Mouse (Mus musculus) kidney, embryonic 16.5 days (tissue): ENCODE results near the gene Fam102a. TPM values are rescaled to one million over a fixed set of nuclear protein-coding genes. Genes with fewer than 3 reads are reported as not detected.
"Not testable (repeated sequence)": the region's sequence is repeated elsewhere in the genome, so short reads cannot be mapped to it uniquely, and the experiment has no call there.

Source experiments
- ATAC-seq: fragments of 200-750 bp; cut with Nextera tagmentation; 2 replicates; pipeline ENCODE4 v1.8.0; 2017; ENCODE audit warnings: moderate TSS enrichment; ENCODE audit not compliant: low FRiP score, low TSS enrichment
- H3K27ac ChIP-seq: fragments of 300-500 bp; sonication (generic); 2 replicates; pipeline ENCODE4 v1.5.1; 2014; ENCODE audit warnings: low read length
- H3K27me3 ChIP-seq: fragments of 300-500 bp; sonication (generic); 2 replicates; pipeline ENCODE4 v1.6.1; 2014; ENCODE audit warnings: low read length, control low read depth, mixed read lengths; ENCODE audit not compliant: insufficient read depth
- H3K36me3 ChIP-seq: fragments of 300-500 bp; sonication (generic); 2 replicates; pipeline ENCODE4 v1.6.1; 2014; ENCODE audit warnings: low read length, control low read depth, mixed read lengths; ENCODE audit not compliant: insufficient read depth
- H3K4me1 ChIP-seq: fragments of 300-500 bp; sonication (generic); 2 replicates; pipeline ENCODE4 v1.6.1; 2014; ENCODE audit warnings: low read length, control low read depth, mixed read lengths; ENCODE audit not compliant: insufficient read depth
- H3K4me2 ChIP-seq: fragments of 300-500 bp; sonication (generic); replicated peaks from 2 replicates; pipeline ENCODE4 v1.6.1; 2014; ENCODE audit warnings: low read depth, low read length
- H3K4me3 ChIP-seq: fragments of 300-500 bp; sonication (generic); 2 replicates; pipeline ENCODE4 v1.5.1; 2014; ENCODE audit warnings: mild to moderate bottlenecking, low read length
- H3K9ac ChIP-seq: fragments of 300-500 bp; sonication (generic); replicated peaks from 2 replicates; pipeline ENCODE4 v1.6.1; 2014; ENCODE audit warnings: low read length
- H3K9me3 ChIP-seq: fragments of 300-500 bp; sonication (generic); 2 replicates; pipeline ENCODE4 v1.6.1; 2016; ENCODE audit warnings: low read length, control low read depth
- WGBS: fragments of 180-500 bp; shearing (Covaris S2); extraction: QIAGEN DNeasy Blood & Tissue Kit; methylation state at CpG from one replicate; pipeline ENCODE4 v1.1.7; 2014; 5-methylcytosine and 5-hydroxymethylcytosine counted together
- polyA plus RNA-seq: library from polyadenylated mRNA; unstranded; fragments of >200 nt; fragmentation: Nextera tagmentation; extraction: Ambion mirVana; gene quantifications from 2 replicates; pipeline ENCODE4 v1.2.1, GENCODE M21; 2015

Gene Fam102a
- 13.3 and 15.0 TPM in 2 replicates for polyA plus RNA-seq

DNA sequence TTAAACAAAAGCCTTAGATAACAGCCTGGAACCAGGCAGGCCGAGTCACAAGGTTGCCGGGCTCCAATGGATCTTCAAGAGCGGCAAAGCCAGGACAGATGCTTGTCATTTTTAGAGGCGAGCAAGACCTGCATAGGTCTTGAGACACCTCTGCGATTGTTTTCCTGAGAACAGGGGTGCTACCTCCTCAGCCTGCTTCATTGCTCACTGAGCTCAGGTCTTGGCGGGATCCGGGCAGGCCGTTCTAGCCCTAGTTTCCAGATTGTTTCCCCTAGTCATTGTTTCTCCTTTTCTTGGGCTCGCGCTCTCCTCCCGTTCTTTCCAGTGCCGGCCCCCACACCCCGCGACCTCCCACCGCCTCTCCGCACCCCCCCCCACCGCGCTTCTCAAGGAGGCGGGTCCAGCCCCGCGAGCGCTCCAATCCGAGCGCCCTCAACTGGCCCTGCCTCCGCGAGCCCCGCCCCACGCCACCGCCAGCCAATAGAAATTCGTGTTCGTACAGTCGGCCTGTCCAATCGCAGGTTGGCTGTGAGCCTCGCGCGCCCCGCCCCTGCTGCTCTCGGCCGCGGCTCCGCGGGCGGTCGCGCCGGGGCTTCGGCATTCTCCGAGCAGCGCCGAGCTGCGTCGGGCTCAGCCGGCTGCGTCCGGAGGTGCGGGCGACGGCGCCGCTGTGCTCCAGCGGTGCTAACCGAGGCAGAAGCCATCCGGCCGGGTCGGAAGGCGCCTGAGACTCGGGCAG, at the start of gene Fam102a:
Gene Fam102a (plus strand): TSS at position 600 of the 739 bp plus-strand sequence.
- H3K27ac ChIP-seq = peak within 1 kb of the TSS; percentile 98
- peaks cover 54% of the 10 kb centered on the region for H3K4me1 ChIP-seq
- peak within 1 kb of the TSS; percentile 84 for H3K4me3 ChIP-seq
- H3K36me3 ChIP-seq = no peaks in the 10 kb centered on the region
- WGBS = under 1% methylated on average over 64 of the region's 67 CpGs
- peak within 1 kb of the TSS; percentile 89 for H3K9ac ChIP-seq
- H3K9me3 ChIP-seq = no peaks in the 10 kb centered on the region
- peak; percentile 95 for ATAC-seq
- H3K27me3 ChIP-seq = no peaks in the 10 kb centered on the region
- H3K4me2 ChIP-seq = peak within 1 kb of the TSS; percentile 78

DNA sequence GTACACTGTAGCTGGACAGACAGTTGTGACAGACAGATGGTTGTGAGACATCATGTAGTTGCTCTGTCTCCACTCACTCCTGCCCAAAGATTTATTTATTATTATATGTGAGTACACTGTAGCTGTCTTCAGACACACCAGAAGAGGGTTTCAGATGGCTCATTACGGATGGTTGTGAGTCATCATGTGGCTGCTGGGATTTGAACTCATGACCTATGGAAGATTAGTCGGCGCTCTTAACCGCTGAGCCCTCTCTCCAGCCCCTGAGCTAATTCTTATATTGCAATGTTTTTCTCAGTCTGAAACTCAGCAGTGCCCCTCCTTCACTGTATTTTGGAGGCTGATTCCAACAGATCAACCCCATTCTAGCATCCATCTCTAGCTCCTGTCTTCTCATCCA, 49.4 kb upstream of the Fam102a start:
- H3K27ac ChIP-seq = no peak overlapping the region
- H3K36me3 ChIP-seq = no peaks in the 10 kb centered on the region
- 82% methylated on average over 4 of the region's 4 CpGs for WGBS
- no peak overlapping the region for H3K4me2 ChIP-seq
- ATAC-seq = no peak
- H3K4me3 ChIP-seq = no peak overlapping the region
- no peaks in the 10 kb centered on the region for H3K9me3 ChIP-seq
- no peaks in the 10 kb centered on the region for H3K27me3 ChIP-seq
- no peak overlapping the region; the same call in 1 of the 2 replicates for H3K9ac ChIP-seq
- no peaks in the 10 kb centered on the region for H3K4me1 ChIP-seq

DNA sequence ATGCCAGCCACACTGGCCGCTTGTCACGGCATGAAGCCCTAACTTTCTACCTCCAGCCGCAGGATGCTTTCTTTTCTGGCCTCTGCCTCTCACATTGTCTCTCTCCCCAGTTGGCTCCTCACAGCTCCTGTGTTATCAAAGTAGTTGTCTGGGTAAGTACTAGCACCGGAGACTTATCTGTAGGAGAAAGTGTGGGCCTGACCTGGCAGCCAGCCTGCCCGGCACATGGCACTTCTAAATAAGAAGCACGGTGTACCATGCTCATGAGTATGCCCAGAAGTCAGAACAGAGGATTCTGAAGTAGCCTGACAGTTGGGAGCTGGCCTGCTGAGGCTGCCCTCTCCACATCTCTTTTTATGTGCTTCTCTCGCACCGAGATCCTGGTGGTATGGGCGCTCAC, 49.0 kb upstream of the Fam102a start:
- no peaks in the 10 kb centered on the region for H3K27me3 ChIP-seq
- no peaks in the 10 kb centered on the region for H3K9me3 ChIP-seq
- H3K4me3 ChIP-seq = no peak overlapping the region
- no peak for ATAC-seq
- 94% methylated on average over 9 of the region's 9 CpGs for WGBS
- no peaks in the 10 kb centered on the region for H3K36me3 ChIP-seq
- H3K9ac ChIP-seq = no peak overlapping the region
- no peak overlapping the region for H3K4me2 ChIP-seq
- no peaks in the 10 kb centered on the region for H3K4me1 ChIP-seq
- H3K27ac ChIP-seq = no peak overlapping the region

DNA sequence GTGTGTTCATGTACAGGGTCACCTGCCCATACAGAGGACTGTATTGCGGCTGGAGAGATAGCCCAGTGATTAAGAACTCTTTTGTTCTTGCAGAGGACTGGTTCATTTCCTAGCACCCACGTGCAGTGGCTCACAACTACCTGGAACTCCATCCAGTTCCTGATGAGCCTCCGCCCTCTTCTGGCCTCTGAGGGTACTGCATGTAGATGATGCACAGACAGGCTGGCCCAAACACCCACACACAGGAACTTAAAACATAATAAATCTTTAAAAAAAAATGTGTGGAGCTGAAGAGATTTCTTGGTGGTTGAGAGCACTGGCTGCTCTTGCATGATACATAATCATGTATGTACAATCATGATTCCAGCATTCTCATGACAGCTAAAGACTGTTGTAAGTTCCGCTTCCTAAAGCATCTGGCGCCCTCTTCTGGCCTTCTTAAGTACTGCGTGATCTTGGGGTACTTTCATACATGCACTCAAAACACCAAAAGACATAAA, 48.0 kb upstream of the Fam102a start:
- Histone ChIP-seq H3K4me3 (no peak overlapping the region), H3K27me3 (no peaks in the 10 kb centered on the region), H3K9me3 (no peaks in the 10 kb centered on the region), H3K36me3 (no peaks in the 10 kb centered on the region), H3K4me1 (no peaks in the 10 kb centered on the region), H3K9ac (no peak overlapping the region), H3K27ac (no peak overlapping the region), H3K4me2 (no peak overlapping the region)
- WGBS = 3% methylated on average over 6 of the region's 6 CpGs
- ATAC-seq = peak; percentile 43; the same call in 1 of the 2 replicates

DNA sequence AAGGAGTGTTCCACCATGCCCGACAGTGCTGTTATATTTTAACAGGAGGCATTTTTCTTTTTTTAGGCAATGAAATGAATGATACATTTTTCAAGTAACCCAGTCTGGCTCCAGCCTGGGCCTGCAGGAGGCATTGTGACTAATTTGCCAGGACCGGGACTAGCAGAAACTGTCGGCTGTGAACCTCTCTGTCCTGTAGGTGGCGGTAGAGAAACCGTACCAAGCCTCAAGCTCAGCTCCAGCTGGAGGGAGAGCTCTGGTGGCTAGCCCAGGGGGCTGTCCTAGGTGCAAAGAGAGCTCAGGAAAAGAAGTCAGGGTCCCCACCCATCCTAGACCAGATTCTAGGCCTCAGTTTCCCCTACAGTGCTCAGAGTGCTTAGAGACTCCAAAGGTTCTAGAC, 46.5 kb upstream of the Fam102a start:
- Histone ChIP-seq H3K9ac (no peak overlapping the region), H3K27ac (no peak overlapping the region), H3K27me3 (no peaks in the 10 kb centered on the region), H3K36me3 (no peaks in the 10 kb centered on the region), H3K4me1 (no peaks in the 10 kb centered on the region), H3K4me2 (no peak overlapping the region), H3K4me3 (no peak overlapping the region), H3K9me3 (no peaks in the 10 kb centered on the region)
- WGBS = 2% methylated on average over 5 of the region's 5 CpGs
- 0 out of 2 replicates have a peak, but pooled peaks have one; percentile 32 for ATAC-seq

DNA sequence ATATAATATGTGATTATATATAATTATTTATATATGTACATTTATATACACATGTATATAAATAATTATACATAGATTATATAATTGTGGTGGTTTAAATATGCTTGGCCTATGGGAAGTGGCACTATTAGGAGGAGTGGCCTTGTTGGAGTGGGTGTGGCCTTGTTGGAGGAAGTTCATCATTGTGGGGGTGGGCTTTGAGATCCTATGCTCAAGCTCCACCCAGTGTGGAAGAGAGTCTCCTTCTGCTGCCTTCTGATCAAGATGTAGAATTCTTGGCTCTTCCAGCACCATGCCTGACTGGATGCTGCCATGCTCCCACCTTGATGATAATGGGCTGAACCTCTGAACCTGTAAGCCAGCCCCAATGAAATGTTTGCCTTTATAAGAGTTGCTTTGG, 44.4 kb upstream of the Fam102a start:
- not testable (repeated sequence) for H3K36me3 ChIP-seq, H3K4me2 ChIP-seq, H3K27ac ChIP-seq, H3K27me3 ChIP-seq, H3K9ac ChIP-seq, H3K9me3 ChIP-seq, H3K4me1 ChIP-seq, H3K4me3 ChIP-seq, ATAC-seq

DNA sequence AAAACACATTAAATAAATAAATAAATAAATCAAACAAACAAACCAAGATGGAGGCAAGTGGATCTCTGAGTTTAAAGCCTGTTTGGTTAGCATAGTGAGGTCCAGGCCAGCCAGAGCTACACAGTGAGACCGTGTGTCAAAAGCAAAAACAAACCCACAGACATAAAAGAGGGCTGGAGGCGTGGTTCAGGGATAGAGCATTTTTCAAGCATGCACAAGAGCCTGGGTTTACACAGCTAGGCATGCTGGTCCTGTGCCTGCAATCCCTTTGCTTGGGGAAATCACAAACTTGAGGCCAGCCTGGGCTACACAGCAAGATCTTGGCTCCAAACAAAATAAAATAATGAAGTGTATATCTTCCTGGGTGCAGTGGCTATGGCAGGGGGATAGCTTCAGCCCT, 42.5 kb upstream of the Fam102a start:
- no peak for ATAC-seq
- Histone ChIP-seq H3K9ac (no peak overlapping the region), H3K4me2 (no peak overlapping the region), H3K27ac (no peak overlapping the region), H3K4me3 (no peak overlapping the region), H3K9me3 (no peaks in the 10 kb centered on the region), H3K4me1 (0 out of 2 replicates have a peak, but pooled peaks cover 4% of the 10 kb centered on the region), H3K27me3 (no peaks in the 10 kb centered on the region), H3K36me3 (no peaks in the 10 kb centered on the region)
- WGBS = 63% methylated on average over 2 of the region's 2 CpGs

DNA sequence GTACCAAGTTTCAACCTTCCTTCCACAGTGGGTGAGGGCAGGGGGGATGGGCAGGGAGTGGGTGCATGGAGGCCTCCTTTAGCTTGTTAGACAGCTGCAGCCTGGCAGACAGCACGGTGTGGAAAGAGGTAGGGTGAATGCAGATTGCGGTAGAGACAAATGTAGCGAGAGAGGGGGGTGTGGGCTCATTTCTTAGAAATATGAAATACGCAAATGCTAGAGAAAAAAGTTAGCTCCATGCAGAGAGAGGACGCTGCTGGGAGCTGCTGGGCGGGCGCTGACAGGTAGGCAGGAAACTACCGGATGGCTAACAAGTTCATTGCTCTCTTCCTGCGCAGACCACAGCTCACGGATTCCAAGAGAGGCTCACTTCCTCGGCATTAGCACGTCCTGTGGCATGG, 41.8 kb upstream of the Fam102a start:
- ATAC-seq = no peak
- no peak overlapping the region for H3K9ac ChIP-seq

DNA sequence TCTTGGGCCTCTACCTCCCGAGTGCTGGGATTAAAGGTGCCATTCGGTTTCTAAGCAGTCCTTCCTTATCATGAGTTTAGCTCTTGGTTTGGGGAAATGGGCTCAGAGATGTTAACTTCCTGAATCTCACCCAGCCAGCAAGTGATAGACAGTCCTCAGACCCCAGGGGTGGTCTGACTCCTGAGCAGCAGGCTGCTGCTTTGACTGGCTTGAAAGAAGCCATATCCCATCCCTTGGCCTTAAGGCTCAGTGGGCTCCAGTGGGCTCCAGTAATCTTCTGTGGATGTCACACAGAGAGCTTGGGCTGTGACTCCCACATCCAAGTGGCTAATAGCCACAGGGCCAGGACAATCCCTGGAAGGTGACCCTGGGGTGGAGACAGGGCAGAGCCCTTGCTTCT, 40.6 kb upstream of the Fam102a start:
- Histone ChIP-seq H3K27me3 (no peaks in the 10 kb centered on the region), H3K36me3 (no peaks in the 10 kb centered on the region), H3K27ac (peak overlapping the region; percentile 64), H3K4me2 (no peak overlapping the region), H3K4me1 (0 out of 2 replicates have a peak, but pooled peaks cover 4% of the 10 kb centered on the region), H3K4me3 (no peak overlapping the region), H3K9ac (0 out of 2 replicates have a peak overlapping the region, but pooled peaks have one; percentile 9), H3K9me3 (peaks cover 6% of the 10 kb centered on the region; the same call in 1 of the 2 replicates)
- 70% methylated on average over 2 of the region's 2 CpGs for WGBS
- ATAC-seq = no peak

More for the DNA sequence above, 41.8 kb upstream of the Fam102a start:
- no peak overlapping the region for H3K4me2 ChIP-seq
- WGBS = 64% methylated on average over 12 of the region's 12 CpGs
- H3K27ac ChIP-seq = no peak overlapping the region
- H3K36me3 ChIP-seq = no peaks in the 10 kb centered on the region
- 0 out of 2 replicates have a peak, but pooled peaks cover 4% of the 10 kb centered on the region for H3K4me1 ChIP-seq
- H3K4me3 ChIP-seq = no peak overlapping the region
- no peaks in the 10 kb centered on the region for H3K9me3 ChIP-seq
- no peaks in the 10 kb centered on the region for H3K27me3 ChIP-seq

DNA sequence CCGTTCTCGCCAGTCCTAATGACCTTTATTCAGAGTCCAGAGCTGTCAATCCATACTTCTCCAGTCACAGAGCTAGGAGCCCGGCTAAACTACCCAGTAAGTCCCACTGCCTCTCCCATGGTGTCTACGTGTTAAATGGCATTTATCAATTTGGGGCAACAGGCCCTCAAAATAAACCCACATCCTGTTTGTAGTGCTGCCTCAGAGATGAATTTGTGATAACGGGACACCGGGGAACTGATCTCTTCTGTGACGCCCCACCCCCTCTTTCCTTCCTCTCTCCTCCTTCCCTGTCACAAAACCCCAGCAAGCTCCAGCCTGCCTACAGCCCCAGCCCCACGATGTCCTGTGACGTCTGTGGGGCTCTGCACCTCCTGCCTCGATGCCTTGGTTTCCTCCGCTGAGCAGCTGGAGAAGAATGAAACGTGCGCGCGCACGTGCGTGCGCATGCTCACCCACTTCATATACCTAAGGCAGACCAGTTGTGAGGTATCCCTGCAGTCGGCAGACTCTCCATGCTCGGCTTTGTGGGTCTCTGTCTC, 39.9 kb upstream of the Fam102a start:
- Histone ChIP-seq H3K27me3 (no peaks in the 10 kb centered on the region), H3K36me3 (no peaks in the 10 kb centered on the region), H3K9ac (0 out of 2 replicates have a peak overlapping the region, but pooled peaks have one; percentile 4), H3K4me1 (0 out of 2 replicates have a peak, but pooled peaks cover 4% of the 10 kb centered on the region), H3K27ac (peak overlapping the region; percentile 64), H3K4me2 (no peak overlapping the region), H3K9me3 (peaks cover 6% of the 10 kb centered on the region; the same call in 1 of the 2 replicates), H3K4me3 (no peak overlapping the region)
- 67% methylated on average over 20 of the region's 20 CpGs for WGBS
- no peak for ATAC-seq
